Mouse (Mus musculus) limb, embryonic 10.5 days (tissue): ENCODE data around the gene Pmel. TPM values are rescaled to one million over a fixed set of nuclear protein-coding genes. Genes with fewer than 3 reads are reported as not detected.

ENCODE experiments used
- DNase-seq: peaks from one replicate; pipeline ENCODE4 v3.0.0-alpha.2; 2017; ENCODE audit warnings: low spot score
- H3K27ac ChIP-seq: fragments of 300-500 bp; sonication (generic); 2 replicates; pipeline ENCODE4 v1.5.1; 2016; ENCODE audit warnings: mild to moderate bottlenecking
- H3K27me3 ChIP-seq: fragments of 300-500 bp; sonication (generic); 2 replicates; pipeline ENCODE4 v1.6.1; 2016; ENCODE audit warnings: low read depth, mild to moderate bottlenecking; ENCODE audit not compliant: poor library complexity, severe bottlenecking
- H3K36me3 ChIP-seq: fragments of 300-500 bp; sonication (generic); 2 replicates; pipeline ENCODE4 v1.6.1; 2016; ENCODE audit warnings: mild to moderate bottlenecking, moderate library complexity
- H3K4me1 ChIP-seq: fragments of 300-500 bp; sonication (generic); 2 replicates; pipeline ENCODE4 v1.6.1; 2016
- H3K4me3 ChIP-seq: fragments of 300-500 bp; sonication (generic); 2 replicates; pipeline ENCODE4 v1.5.1; 2016; ENCODE audit warnings: mild to moderate bottlenecking, moderate library complexity
- H3K9me3 ChIP-seq: fragments of 300-500 bp; sonication (generic); replicated peaks from 2 replicates; pipeline ENCODE4 v1.6.1; 2016; ENCODE audit warnings: mild to moderate bottlenecking
- WGBS: fragments of 180-500 bp; shearing (Covaris S2); methylation state at CpG from one replicate; pipeline ENCODE4 v1.1.7; 2016; 5-methylcytosine and 5-hydroxymethylcytosine counted together
- polyA plus RNA-seq: library from polyadenylated mRNA; unstranded; fragments of >200 nt; fragmentation: Nextera tagmentation; extraction: Ambion mirVana; gene quantifications from 2 replicates; pipeline ENCODE4 v1.2.1, GENCODE M21; 2016

The Pmel gene
- polyA plus RNA-seq, 1 experiment from 2014 or later = 0.25 TPM

GRCm38 (mm10) chr10:128745946-128746613 lies 42.1 kb downstream of the Pmel start:
- WGBS = 92% methylated on average over 10 of the region's 10 CpGs
- peaks cover 45% of the 10 kb centered on the region for H3K27me3 ChIP-seq
- no peak overlapping the region for H3K27ac ChIP-seq
- no peak for DNase-seq
- H3K36me3 ChIP-seq = 0 out of 2 replicates have a peak, but pooled peaks cover 1% of the 10 kb centered on the region
- H3K4me3 ChIP-seq = no peak overlapping the region
- peaks cover 46% of the 10 kb centered on the region for H3K4me1 ChIP-seq
- H3K9me3 ChIP-seq = no peaks in the 10 kb centered on the region

- no peaks in the 10 kb centered on the region for H3K9me3 ChIP-seq
- peaks cover 38% of the 10 kb centered on the region for H3K27me3 ChIP-seq
- WGBS = 40% methylated on average over 9 of the region's 9 CpGs
- H3K36me3 ChIP-seq = peaks cover 6% of the 10 kb centered on the region
- no peak for DNase-seq
- H3K27ac ChIP-seq = peak overlapping the region; percentile 96
- peaks cover 46% of the 10 kb centered on the region for H3K4me1 ChIP-seq
- H3K4me3 ChIP-seq = peak overlapping the region; percentile 74
Observed at GRCm38 (mm10) chr10:128746972-128747645, 43.1 kb downstream of the Pmel start.

- Histone ChIP-seq H3K9me3 (no peaks in the 10 kb centered on the region), H3K4me1 (peaks cover 46% of the 10 kb centered on the region), H3K36me3 (peaks cover 13% of the 10 kb centered on the region), H3K4me3 (peak within 1 kb of the TSS; percentile 74), H3K27me3 (peaks cover 32% of the 10 kb centered on the region), H3K27ac (peak within 1 kb of the TSS; percentile 96)
- under 1% methylated on average over 36 of the region's 36 CpGs for WGBS
- DNase-seq = peak; percentile 82
Observed at GRCm38 (mm10) chr10:128747646-128748251, 43.8 kb downstream of the Pmel start, which contains the start of gene Pym1. TSS of gene Pym1 (plus strand) at chr10:128747889.

GRCm38 (mm10) chr10:128748252-128748864 lies 44.4 kb downstream of the Pmel start:
- WGBS = under 1% methylated on average over 37 of the region's 37 CpGs
- peak overlapping the region; percentile 74 for H3K4me3 ChIP-seq
- H3K27me3 ChIP-seq = peaks cover 26% of the 10 kb centered on the region
- no peaks in the 10 kb centered on the region for H3K9me3 ChIP-seq
- DNase-seq = peak; percentile 95
- peaks cover 41% of the 10 kb centered on the region for H3K4me1 ChIP-seq
- peak overlapping the region; percentile 96 for H3K27ac ChIP-seq
- peaks cover 19% of the 10 kb centered on the region for H3K36me3 ChIP-seq

Other genes starting within 250 kb of the Pmel start
- 64.2 and 91.3 TPM in 2 replicates for gene Smarcc2, start 244.9 kb upstream of the Pmel start, polyA plus RNA-seq
- 685 and 729 TPM in 2 replicates for gene Myl6, start 210.1 kb upstream of the Pmel start, polyA plus RNA-seq
- 1.6 and 3.3 TPM in 2 replicates for gene Myl6b, start 205.5 kb upstream of the Pmel start, polyA plus RNA-seq
- gene Esyt1, start 178.3 kb upstream of the Pmel start, polyA plus RNA-seq = 7.0 and 8.4 TPM in 2 replicates
- 14.5 and 15.4 TPM in 2 replicates for gene Zc3h10, start 156.4 kb upstream of the Pmel start, polyA plus RNA-seq
- 3,499 and 3,829 TPM in 2 replicates for gene Rpl41, start 154.9 kb upstream of the Pmel start, polyA plus RNA-seq
- 267 and 322 TPM in 2 replicates for gene Pa2g4, start 138.2 kb upstream of the Pmel start, polyA plus RNA-seq
- gene Erbb3, start 114.5 kb upstream of the Pmel start, polyA plus RNA-seq = 3.2 and 5.3 TPM in 2 replicates
- gene Rps26, start 77.4 kb upstream of the Pmel start, polyA plus RNA-seq = 592 and 676 TPM in 2 replicates
- 2.4 and 2.9 TPM in 2 replicates for gene Ikzf4, start 58.2 kb upstream of the Pmel start, polyA plus RNA-seq
- gene Suox, start 30.1 kb upstream of the Pmel start, polyA plus RNA-seq = 11.3 and 12.5 TPM in 2 replicates
- 54.0 and 68.0 TPM in 2 replicates for gene Rab5b, start 7.9 kb upstream of the Pmel start, polyA plus RNA-seq
- gene Cdk2, start 836 bp downstream of the Pmel start, polyA plus RNA-seq = 136 and 150 TPM in 2 replicates
- gene Dgka, start 40.7 kb downstream of the Pmel start, polyA plus RNA-seq = 3.7 and 5.0 TPM in 2 replicates
- 61.0 and 63.1 TPM in 2 replicates for gene Pym1, start 43.7 kb downstream of the Pmel start, polyA plus RNA-seq
- gene Mmp19, start 86.7 kb downstream of the Pmel start, polyA plus RNA-seq = 0.21 and 0.30 TPM in 2 replicates
- gene Dnajc14, start 99.9 kb downstream of the Pmel start, polyA plus RNA-seq = 47.7 and 54.0 TPM in 2 replicates
- 14.8 and 19.8 TPM in 2 replicates for gene Tmem198b, start 100.2 kb downstream of the Pmel start, polyA plus RNA-seq
- gene Sarnp, start 113.1 kb downstream of the Pmel start, polyA plus RNA-seq = 245 and 250 TPM in 2 replicates
- 52.9 and 62.9 TPM in 2 replicates for gene Ormdl2, start 117.5 kb downstream of the Pmel start, polyA plus RNA-seq
- 16.2 TPM in 2 replicates for gene Gdf11, start 187.5 kb downstream of the Pmel start, polyA plus RNA-seq
- gene Cd63, start 196.8 kb downstream of the Pmel start, polyA plus RNA-seq = 430 and 439 TPM in 2 replicates
- gene Rdh5, start 218.7 kb downstream of the Pmel start, polyA plus RNA-seq = 9.2 and 10.2 TPM in 2 replicates
- 168 and 182 TPM in 2 replicates for gene Bloc1s1, start 219.8 kb downstream of the Pmel start, polyA plus RNA-seq
- 0.15 and 0.24 TPM in 2 replicates for gene Itga7, start 229.6 kb downstream of the Pmel start, polyA plus RNA-seq